Mouse (Mus musculus): ENCODE measurements around the gene 1110051M20Rik.
A peak's percentile ranks its signal among the peaks of the same experiment; 100 is the strongest.

- no peak for TF ChIP-seq E2F4 (IDR thresholded peaks at IDR 0.05; ENCODE audit: insufficient read depth)
- TF ChIP-seq POLR2A (IDR thresholded peaks at IDR 0.05; ENCODE audit: insufficient read length, low read depth), result no peak
- TF ChIP-seq USF1 (IDR thresholded peaks at IDR 0.05; ENCODE audit: low read depth), result no peak
- TF ChIP-seq TCF12 (IDR thresholded peaks at IDR 0.05; ENCODE audit: insufficient read depth, poor library complexity, severe bottlenecking), result no peak
- no peak for TF ChIP-seq CEBPB (IDR thresholded peaks at IDR 0.05; ENCODE audit: insufficient read depth, poor library complexity, severe bottlenecking)
- no peak for TF ChIP-seq POLR2AphosphoS2 (IDR thresholded peaks at IDR 0.05; ENCODE audit: insufficient read length, low read depth)
- no peak for TF ChIP-seq TCF3 (IDR thresholded peaks at IDR 0.05; ENCODE audit: insufficient read length, low read depth)
- peak in 1 of 3 experiments; percentile 35 for TF ChIP-seq MYOG (IDR thresholded peaks at IDR 0.05; ENCODE audit: control insufficient read depth in 1 of 3, insufficient read depth in 1 of 3, insufficient read length in 2 of 3, low read depth in 2 of 3)
- no peak for TF ChIP-seq MAX (IDR thresholded peaks at IDR 0.05; ENCODE audit: low read depth)
- TF ChIP-seq MYOD1 (IDR thresholded peaks at IDR 0.05; ENCODE audit: control insufficient read depth in 1 of 3, insufficient read length in 2 of 3, low read depth in 2 of 3), result no peak
Observed at GRCm38 (mm10) chr2:91255661-91256150, 188.8 kb downstream of the 1110051M20Rik start, which contains the start of gene Pacsin3.
